Mouse (Mus musculus): Measurements from ENCODE around the gene Armc6. TPM values are rescaled to one million over a fixed set of nuclear protein-coding genes. Genes with fewer than 3 reads are reported as not detected.

Armc6 gene
- polyA plus RNA-seq, 1 experiment from 2014 or later: 30.5 TPM

- Histone ChIP-seq H3K36me3 (peaks cover 13% of the 10 kb centered on the region; the same call in 1 of the 2 replicates), H3K4me1 (no peaks in the 10 kb centered on the region), H3K4me2 (replicated peaks) (no peak overlapping the region), H3K9me3 (replicated peaks) (no peaks in the 10 kb centered on the region), H3K27ac (replicated peaks) (no peak overlapping the region), H3K27me3 (no peaks in the 10 kb centered on the region), H3K9ac (no peak overlapping the region), H3K4me3 (replicated peaks) (no peak overlapping the region)
- 78% methylated on average over 3 of the region's 3 CpGs for WGBS
- ATAC-seq (ENCODE audit: insufficient number of reproducible peaks, low FRiP score, low TSS enrichment, low read depth): no peak
These were observed 40.1 kb downstream of the Armc6 start for GRCm38 (mm10) chr8:70194191-70194590.

GRCm38 (mm10) chr8:70193238-70193637, 41.0 kb downstream of the Armc6 start:
- no peaks in the 10 kb centered on the region for H3K4me1 ChIP-seq
- H3K9ac ChIP-seq: no peak overlapping the region
- H3K36me3 ChIP-seq: peaks cover 14% of the 10 kb centered on the region; the same call in 1 of the 2 replicates
- no peak for ATAC-seq (ENCODE audit: insufficient number of reproducible peaks, low FRiP score, low TSS enrichment, low read depth)
- H3K4me3 ChIP-seq (replicated peaks): no peak overlapping the region
- H3K9me3 ChIP-seq (replicated peaks): no peaks in the 10 kb centered on the region
- 61% methylated on average over 5 of the region's 5 CpGs for WGBS
- H3K4me2 ChIP-seq (replicated peaks): no peak overlapping the region
- no peaks in the 10 kb centered on the region for H3K27me3 ChIP-seq
- H3K27ac ChIP-seq (replicated peaks): no peak overlapping the region

- ATAC-seq (ENCODE audit: insufficient number of reproducible peaks, low FRiP score, low TSS enrichment, low read depth): no peak
- 68% methylated on average over 7 of the region's 7 CpGs for WGBS
- H3K4me3 ChIP-seq (replicated peaks): no peak overlapping the region
These were observed 45.6 kb downstream of the Armc6 start for GRCm38 (mm10) chr8:70188707-70189106.

DNA sequence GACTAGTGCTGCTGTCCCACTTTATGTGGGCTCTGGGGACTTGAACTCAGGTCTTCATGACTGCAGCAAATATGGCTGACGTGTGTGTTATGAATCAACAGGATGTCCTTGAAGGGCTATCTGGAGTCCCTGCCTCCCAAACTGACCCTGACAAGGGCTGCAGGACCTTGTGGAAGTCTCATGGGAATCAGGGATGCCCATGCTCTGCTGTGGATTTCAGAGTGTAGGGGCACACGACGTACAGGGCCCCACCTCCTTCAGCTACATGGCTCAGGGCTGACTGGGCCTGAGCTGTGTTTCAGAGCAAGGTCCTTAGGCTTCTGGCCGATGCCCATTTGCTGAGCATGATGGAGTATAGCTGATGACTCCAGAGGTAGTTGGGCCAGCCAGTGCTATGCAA, 51.1 kb downstream of the Armc6 start:
- Histone ChIP-seq H3K9ac (no peak overlapping the region), H3K4me3 (replicated peaks) (no peak overlapping the region), H3K4me2 (replicated peaks) (no peak overlapping the region), H3K9me3 (replicated peaks) (no peaks in the 10 kb centered on the region), H3K36me3 (peaks cover 51% of the 10 kb centered on the region), H3K4me1 (peaks cover 11% of the 10 kb centered on the region; the same call in 1 of the 2 replicates), H3K27me3 (no peaks in the 10 kb centered on the region), H3K27ac (replicated peaks) (no peak overlapping the region)
- no peak for ATAC-seq (ENCODE audit: insufficient number of reproducible peaks, low FRiP score, low TSS enrichment, low read depth)
- WGBS: 85% methylated on average over 4 of the region's 4 CpGs

More at GRCm38 (mm10) chr8:70188707-70189106, 45.6 kb downstream of the Armc6 start:
- H3K9me3 ChIP-seq (replicated peaks): no peaks in the 10 kb centered on the region
- no peaks in the 10 kb centered on the region for H3K4me1 ChIP-seq
- peaks cover 27% of the 10 kb centered on the region; the same call in 1 of the 2 replicates for H3K36me3 ChIP-seq
- no peak overlapping the region for H3K4me2 ChIP-seq (replicated peaks)
- H3K9ac ChIP-seq: no peak overlapping the region
- H3K27ac ChIP-seq (replicated peaks): no peak overlapping the region
- H3K27me3 ChIP-seq: no peaks in the 10 kb centered on the region

GRCm38 (mm10) chr8:70181903-70182252, 52.4 kb downstream of the Armc6 start:
- H3K9ac ChIP-seq: no peak overlapping the region
- ATAC-seq (ENCODE audit: insufficient number of reproducible peaks, low FRiP score, low TSS enrichment, low read depth): peak; percentile 29; the same call in 1 of the 2 replicates
- H3K27me3 ChIP-seq: no peaks in the 10 kb centered on the region
- no peak overlapping the region for H3K4me3 ChIP-seq (replicated peaks)
- H3K4me2 ChIP-seq (replicated peaks): no peak overlapping the region
- 53% methylated on average over 2 of the region's 2 CpGs for WGBS
- H3K9me3 ChIP-seq (replicated peaks): no peaks in the 10 kb centered on the region
- no peak overlapping the region for H3K27ac ChIP-seq (replicated peaks)
- peaks cover 47% of the 10 kb centered on the region for H3K36me3 ChIP-seq
- H3K4me1 ChIP-seq: peaks cover 11% of the 10 kb centered on the region; the same call in 1 of the 2 replicates

GRCm38 (mm10) chr8:70181212-70181902, 52.9 kb downstream of the Armc6 start:
- Histone ChIP-seq H3K27ac (replicated peaks) (no peak overlapping the region), H3K4me3 (replicated peaks) (no peak overlapping the region), H3K4me1 (peaks cover 11% of the 10 kb centered on the region; the same call in 1 of the 2 replicates), H3K4me2 (replicated peaks) (no peak overlapping the region), H3K9ac (no peak overlapping the region), H3K9me3 (replicated peaks) (no peaks in the 10 kb centered on the region), H3K27me3 (no peaks in the 10 kb centered on the region), H3K36me3 (peaks cover 52% of the 10 kb centered on the region)
- no peak for ATAC-seq (ENCODE audit: insufficient number of reproducible peaks, low FRiP score, low TSS enrichment, low read depth)
- 84% methylated on average over 16 of the region's 16 CpGs for WGBS

DNA sequence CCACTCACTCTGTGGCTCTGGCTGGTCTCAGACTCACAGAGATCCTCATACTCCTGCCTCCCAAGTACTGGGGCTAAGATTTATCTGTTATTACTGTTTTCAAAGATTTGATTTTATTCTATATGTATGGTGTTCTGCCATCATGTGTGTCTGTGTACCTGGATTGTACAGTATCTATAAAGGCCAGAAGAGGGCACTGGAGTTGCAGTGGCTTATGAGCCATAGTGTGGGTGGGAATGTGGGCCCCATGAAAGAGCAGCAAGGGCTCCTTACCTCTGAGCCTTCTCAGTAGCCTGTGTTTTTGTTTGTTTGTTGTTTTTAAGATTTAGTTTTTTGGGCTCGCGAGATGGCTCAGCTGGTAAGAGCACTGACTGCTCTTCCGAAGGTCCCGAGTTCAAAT, 55.2 kb downstream of the Armc6 start:
- no peak overlapping the region for H3K27ac ChIP-seq (replicated peaks)
- H3K4me2 ChIP-seq (replicated peaks): no peak overlapping the region
- H3K27me3 ChIP-seq: no peaks in the 10 kb centered on the region
- H3K4me3 ChIP-seq (replicated peaks): no peak overlapping the region
- WGBS: 94% methylated on average over 4 of the region's 4 CpGs
- H3K9ac ChIP-seq: no peak overlapping the region
- peaks cover 55% of the 10 kb centered on the region for H3K36me3 ChIP-seq
- ATAC-seq (ENCODE audit: insufficient number of reproducible peaks, low FRiP score, low TSS enrichment, low read depth): no peak
- peaks cover 18% of the 10 kb centered on the region; the same call in 1 of the 2 replicates for H3K4me1 ChIP-seq
- H3K9me3 ChIP-seq (replicated peaks): no peaks in the 10 kb centered on the region

DNA sequence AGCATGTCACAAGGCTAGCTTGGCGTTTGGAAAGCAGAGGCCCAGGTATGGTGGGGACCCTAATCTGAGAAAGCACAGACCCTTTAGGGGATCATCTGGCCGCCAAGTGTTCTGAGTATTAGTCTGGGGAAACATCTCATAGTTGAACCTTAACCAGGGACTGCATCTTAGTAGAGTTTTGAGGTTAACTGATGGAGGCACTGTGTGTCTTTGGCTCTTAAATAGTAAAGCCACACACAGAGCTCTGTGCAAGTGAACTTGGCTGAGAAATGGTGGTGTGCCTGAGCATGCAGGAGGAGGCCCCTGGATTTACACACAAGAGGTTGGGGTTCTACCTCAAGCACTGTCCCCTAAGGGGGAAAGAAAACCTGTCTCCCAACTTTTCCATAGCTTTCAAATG, 56.0 kb downstream of the Armc6 start:
- no peak overlapping the region for H3K4me3 ChIP-seq (replicated peaks)
- H3K36me3 ChIP-seq: peaks cover 53% of the 10 kb centered on the region
- peaks cover 25% of the 10 kb centered on the region for H3K4me1 ChIP-seq
- H3K9me3 ChIP-seq (replicated peaks): no peaks in the 10 kb centered on the region
- 86% methylated on average over 2 of the region's 2 CpGs for WGBS
- no peak overlapping the region for H3K4me2 ChIP-seq (replicated peaks)
- no peak for ATAC-seq (ENCODE audit: insufficient number of reproducible peaks, low FRiP score, low TSS enrichment, low read depth)
- no peak overlapping the region for H3K27ac ChIP-seq (replicated peaks)
- no peak overlapping the region for H3K9ac ChIP-seq
- no peaks in the 10 kb centered on the region for H3K27me3 ChIP-seq

- Histone ChIP-seq H3K4me1 (peaks cover 19% of the 10 kb centered on the region), H3K4me3 (replicated peaks) (no peak overlapping the region), H3K36me3 (peaks cover 23% of the 10 kb centered on the region; the same call in 1 of the 2 replicates), H3K9ac (no peak overlapping the region), H3K9me3 (replicated peaks) (no peaks in the 10 kb centered on the region), H3K27ac (replicated peaks) (no peak overlapping the region), H3K27me3 (no peaks in the 10 kb centered on the region), H3K4me2 (replicated peaks) (no peak overlapping the region)
- WGBS: 84% methylated on average over 7 of the region's 7 CpGs
- no peak for ATAC-seq (ENCODE audit: insufficient number of reproducible peaks, low FRiP score, low TSS enrichment, low read depth)
These were observed 60.2 kb downstream of the Armc6 start for GRCm38 (mm10) chr8:70174079-70174478.

DNA sequence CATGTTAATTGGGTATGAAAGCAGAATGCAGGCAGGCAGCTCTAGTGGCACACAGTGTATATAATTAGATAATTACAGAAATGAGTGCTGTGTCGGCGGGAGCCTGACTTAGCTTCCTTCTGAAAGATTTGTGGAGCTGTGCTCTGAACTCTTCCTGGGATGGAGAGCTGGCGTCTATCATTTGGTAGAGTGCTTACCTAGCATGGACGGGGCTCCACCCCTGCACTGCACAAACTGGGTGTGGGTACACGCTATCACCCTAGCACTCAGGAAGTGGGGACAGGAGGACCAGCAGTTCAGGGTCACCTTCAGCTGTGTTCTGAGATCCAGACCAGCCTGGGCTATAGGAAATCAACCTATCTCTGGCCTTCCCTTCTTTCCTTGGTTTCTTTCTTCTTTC, 60.9 kb downstream of the Armc6 start:
- Histone ChIP-seq H3K27ac (replicated peaks) (no peak overlapping the region), H3K9ac (no peak overlapping the region), H3K9me3 (replicated peaks) (no peaks in the 10 kb centered on the region), H3K36me3 (peaks cover 16% of the 10 kb centered on the region; the same call in 1 of the 2 replicates), H3K4me1 (peaks cover 19% of the 10 kb centered on the region), H3K27me3 (no peaks in the 10 kb centered on the region), H3K4me2 (replicated peaks) (peak overlapping the region; percentile 55), H3K4me3 (replicated peaks) (peak overlapping the region; percentile 56; the same call in 1 of the 2 replicates)
- 57% methylated on average over 5 of the region's 5 CpGs for WGBS
- ATAC-seq (ENCODE audit: insufficient number of reproducible peaks, low FRiP score, low TSS enrichment, low read depth): no peak

DNA sequence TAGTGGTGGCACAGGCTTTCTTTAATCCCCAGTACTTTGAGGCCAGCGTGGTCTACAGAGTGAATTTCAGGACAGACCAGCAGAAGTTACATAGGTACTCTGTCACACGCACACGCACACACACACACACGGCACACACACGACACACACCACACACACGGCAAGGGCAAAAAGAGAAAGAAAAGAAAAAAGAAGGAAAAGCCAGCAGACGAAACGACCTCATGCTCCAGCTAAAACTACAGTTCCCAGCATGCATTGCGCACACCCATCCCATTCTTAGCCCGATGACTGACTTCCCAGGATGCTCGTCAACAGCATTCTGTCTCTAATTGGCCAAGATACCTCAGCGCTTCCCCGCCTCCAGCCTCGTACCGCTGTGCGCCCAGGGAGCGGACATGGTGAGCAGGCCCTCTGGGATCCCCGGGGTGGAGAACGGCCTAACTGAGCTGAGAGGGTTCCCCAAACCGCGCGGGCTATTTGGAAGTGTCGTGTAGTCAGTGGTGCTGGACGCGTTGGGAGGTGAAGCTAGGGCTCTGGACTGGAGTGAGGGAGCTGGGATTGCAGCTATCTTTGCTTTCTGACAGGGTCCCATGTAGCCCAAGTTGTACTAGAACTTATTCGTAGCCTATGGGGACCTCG, 62.1 kb downstream of the Armc6 start, which contains the start of gene Tmem161a:
Gene Tmem161a, plus strand, starts transcription at position 314 of the 639 bp plus-strand sequence.
- WGBS: 2% methylated on average over 27 of the region's 27 CpGs
- peak within 1 kb of the TSS; percentile 39; the same call in 1 of the 2 replicates for H3K27ac ChIP-seq (replicated peaks)
- H3K27me3 ChIP-seq: no peaks in the 10 kb centered on the region
- H3K4me1 ChIP-seq: peaks cover 20% of the 10 kb centered on the region
- H3K9me3 ChIP-seq (replicated peaks): no peaks in the 10 kb centered on the region
- peak within 1 kb of the TSS; percentile 57 for H3K9ac ChIP-seq
- peak; percentile 94 for ATAC-seq (ENCODE audit: insufficient number of reproducible peaks, low FRiP score, low TSS enrichment, low read depth)
- H3K36me3 ChIP-seq: peaks cover 10% of the 10 kb centered on the region; the same call in 1 of the 2 replicates
- H3K4me3 ChIP-seq (replicated peaks): peak within 1 kb of the TSS; percentile 56
- peak within 1 kb of the TSS; percentile 55 for H3K4me2 ChIP-seq (replicated peaks)

All from embryonic facial prominence, embryonic 15.5 days (tissue).